Mouse (Mus musculus) brain, embryonic 14.5 days (tissue): ENCODE data around the gene Gm49388. TPM values are rescaled to one million over a fixed set of nuclear protein-coding genes. Genes with fewer than 3 reads are reported as not detected.

Experiments
- DNase-seq: peaks from one replicate; pipeline ENCODE4 v3.0.0-alpha.2; 2011; ENCODE audit warnings: low read depth
- CTCF ChIP-seq: fragments of 200-500 bp; IDR thresholded peaks from 2 replicates; pipeline ENCODE4 v1.5.1; 2012; ENCODE audit warnings: inconsistent platforms, mild to moderate bottlenecking, moderate library complexity, borderline replicate concordance; ENCODE audit not compliant: insufficient read depth, insufficient read length; ENCODE audit errors: extremely low read depth
- POLR2A ChIP-seq: fragments of 200-500 bp; IDR thresholded peaks from 2 replicates; pipeline ENCODE4 v1.6.1; 2012; ENCODE audit warnings: mild to moderate bottlenecking, inconsistent platforms, borderline replicate concordance; ENCODE audit not compliant: poor library complexity, insufficient read depth, insufficient read length, severe bottlenecking; ENCODE audit errors: extremely low read depth
- polyA plus RNA-seq: library from polyadenylated mRNA; depleted of rRNA; stranded (reverse); fragments of >200 nt; gene quantifications from 2 replicates; pipeline ENCODE4 v1.2.3, GENCODE M21; 2012

Gene Gm49388
- polyA plus RNA-seq, 1 experiment, result not detected

- DNase-seq, result peak; percentile 93
- TF ChIP-seq POLR2A (no peak), CTCF (no peak)
Observed at GRCm38 (mm10) chr7:127814241-127814921, 29.0 kb downstream of the Gm49388 start.

GRCm38 (mm10) chr7:127815116-127815665, 29.8 kb downstream of the Gm49388 start:
- no peak for TF ChIP-seq CTCF
- no peak for TF ChIP-seq POLR2A
- no peak for DNase-seq

- TF ChIP-seq CTCF (no peak), POLR2A (no peak)
Observed at GRCm38 (mm10) chr7:127815954-127816821, 30.8 kb downstream of the Gm49388 start.

GRCm38 (mm10) chr7:127817053-127817452, 31.6 kb downstream of the Gm49388 start:
- no peak for DNase-seq
- no peak for TF ChIP-seq CTCF
- no peak for TF ChIP-seq POLR2A

More at GRCm38 (mm10) chr7:127815954-127816821, 30.8 kb downstream of the Gm49388 start:
- DNase-seq, result no peak

DNA sequence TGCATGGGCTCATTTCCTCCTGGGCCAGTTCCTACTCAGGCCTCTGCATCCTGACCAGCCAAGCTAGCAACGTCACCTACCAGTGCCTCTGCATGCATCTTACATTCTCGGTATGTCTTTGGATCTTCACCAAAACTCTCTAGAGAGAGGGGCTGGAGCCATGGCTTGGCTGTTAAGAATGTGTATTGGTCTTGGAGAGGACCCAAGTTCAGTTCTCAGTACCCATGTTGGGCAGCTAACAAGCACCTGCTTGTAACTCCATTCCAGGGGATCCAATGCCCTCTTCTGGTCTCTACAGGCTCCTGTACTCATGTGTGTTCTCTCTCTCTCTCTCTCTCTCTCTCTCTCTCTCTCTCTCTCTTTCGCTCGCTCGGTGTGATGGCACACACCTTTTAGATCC, 32.4 kb downstream of the Gm49388 start:
- DNase-seq, result no peak
- no peak for TF ChIP-seq POLR2A
- TF ChIP-seq CTCF, result no peak

- DNase-seq, result no peak
- TF ChIP-seq POLR2A, result no peak
- no peak for TF ChIP-seq CTCF
Observed at GRCm38 (mm10) chr7:127820836-127821509, 35.6 kb downstream of the Gm49388 start.

- TF ChIP-seq POLR2A, result no peak
- TF ChIP-seq CTCF, result no peak
- no peak for DNase-seq
Observed at GRCm38 (mm10) chr7:127822494-127822893, 37.1 kb downstream of the Gm49388 start.

DNA sequence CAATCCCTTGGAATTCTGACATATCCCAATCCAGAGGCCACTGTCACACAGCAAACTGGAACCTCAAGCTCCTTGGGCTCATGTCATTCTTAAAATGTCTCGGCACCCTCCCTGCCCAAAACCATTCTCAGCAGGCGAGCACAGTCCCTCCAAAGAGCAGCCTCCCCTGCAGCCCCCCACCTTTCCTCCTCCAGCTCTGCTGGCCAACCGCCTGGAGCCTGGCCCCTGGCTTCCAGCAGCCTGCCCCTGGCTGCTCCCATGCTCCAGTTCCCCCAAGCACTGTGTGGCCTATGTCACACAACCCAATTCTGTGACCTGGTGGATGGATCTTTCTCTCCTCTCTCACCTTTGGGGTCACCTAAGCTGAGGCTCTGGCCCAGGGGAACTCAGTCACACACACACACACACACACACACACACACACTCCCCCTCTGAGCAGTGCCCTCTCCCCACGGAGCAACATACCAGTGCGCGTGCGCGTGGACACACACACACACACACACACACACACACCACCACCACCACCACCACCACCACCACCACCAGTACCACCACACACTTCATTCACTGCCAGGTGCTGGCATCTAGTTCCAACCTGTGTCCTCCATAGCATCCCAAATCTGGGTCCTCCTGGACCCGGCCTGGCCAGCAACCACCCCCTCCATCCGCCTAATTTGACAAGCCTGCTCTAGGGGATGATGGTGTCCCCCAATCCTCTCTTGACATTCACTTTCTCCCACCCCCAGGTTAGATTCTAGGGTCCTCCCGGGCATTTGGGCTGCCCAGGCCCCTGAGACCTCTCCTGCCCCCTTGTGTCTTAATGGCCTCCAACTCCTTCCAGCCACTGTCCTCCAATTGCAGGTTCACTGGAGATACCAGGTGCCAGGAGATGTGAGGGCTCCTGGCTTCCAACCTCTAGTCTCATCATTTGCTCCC, 38.1 kb downstream of the Gm49388 start:
- DNase-seq, result no peak
- TF ChIP-seq POLR2A, result no peak
- TF ChIP-seq CTCF, result peak; percentile 9; the same call in 1 of the 2 replicates

DNA sequence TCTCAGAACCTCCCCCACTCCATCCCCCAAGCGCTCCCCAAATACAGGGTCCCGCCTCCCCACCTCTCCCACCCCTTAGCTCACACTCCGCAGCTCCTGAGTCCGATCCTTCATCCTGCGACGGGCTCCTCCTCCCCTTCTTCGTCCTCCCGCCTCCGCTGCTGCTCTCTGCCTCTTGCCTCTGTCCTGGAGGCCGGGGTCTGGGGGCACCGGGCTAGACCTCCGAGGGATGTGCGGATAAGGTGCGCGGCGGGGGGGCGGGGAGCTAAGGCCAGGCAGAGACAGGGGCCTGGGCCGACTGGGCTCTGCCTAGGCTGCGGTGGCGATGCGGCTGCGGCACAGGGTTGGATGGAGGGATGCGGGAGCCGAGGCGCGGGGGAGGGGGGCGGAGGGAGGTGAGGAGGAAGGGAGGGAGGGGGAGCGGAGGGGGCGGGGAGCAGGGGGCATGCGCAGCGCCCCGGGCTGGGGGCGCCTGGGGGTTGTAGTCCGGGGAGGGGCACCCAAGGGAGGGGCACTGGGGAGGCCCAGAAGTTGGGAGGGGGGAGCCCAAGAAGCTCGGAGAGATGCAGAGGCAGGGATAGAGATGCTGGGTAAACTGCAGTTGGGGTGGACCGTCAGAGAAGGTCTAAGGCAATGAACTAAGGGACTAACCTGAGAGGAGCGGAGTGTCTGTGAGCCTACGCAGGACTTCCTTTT, 38.9 kb downstream of the Gm49388 start, which contains the start of the genes Stx4a and Stx1b:
Stx4a (plus strand) TSS at position 119 of the 696 bp plus-strand sequence.
Stx1b (minus strand) TSS at position 374 of the 696 bp plus-strand sequence.
- TF ChIP-seq POLR2A, result peak; percentile 36; the same call in 1 of the 2 replicates
- TF ChIP-seq CTCF, result no peak
- peak; percentile 90 for DNase-seq

- TF ChIP-seq CTCF (no peak), POLR2A (no peak)
- no peak for DNase-seq
Observed at GRCm38 (mm10) chr7:127835550-127835949, 50.1 kb downstream of the Gm49388 start.
